Comparison of ENCODE assay signal across 8 mouse cellular contexts in genomic region chr13:35886121-35886725, GRCm38 (mm10). TPM values are rescaled to one million over a fixed set of nuclear protein-coding genes. Genes with fewer than 3 reads are reported as not detected.
DNase-seq lines count a peak whose midpoint lies in the region; ATAC-seq and TF ChIP-seq lines count a peak whose summit lies in the region.

No protein-coding gene starts in this region.

- DNase-seq in hindbrain, embryonic 10.5 days (ENCODE audit: low spot score) = peak; percentile 41
- peak; percentile 57 for DNase-seq in brain, embryonic 14.5 days (ENCODE audit: low read depth)
- DNase-seq in gastrocnemius, postnatal 4 days (ENCODE audit: low spot score in 2 of 2) = peak; percentile 41 to 63
- peak; percentile 49 to 78 for DNase-seq in kidney, postnatal 36 days
- peak; percentile 28 for DNase-seq in mesoderm, embryonic 11.5 days (ENCODE audit: low read depth, low spot score)
- DNase-seq in urinary bladder, postnatal 36 days (ENCODE audit: low spot score in 2 of 2) = peak; percentile 13 to 39

- peak; percentile 61 for TF ChIP-seq CTCF in brain, embryonic 14.5 days (IDR thresholded peaks at IDR 0.05; ENCODE audit: borderline replicate concordance, extremely low read depth, insufficient read depth, insufficient read length)

- no peak overlapping the region for H3K27ac ChIP-seq in hindbrain, embryonic 10.5 days
- H3K27ac ChIP-seq in hindbrain, embryonic 13.5 days = no peak overlapping the region

- no peak overlapping the region for H3K9ac ChIP-seq in hindbrain, embryonic 13.5 days

- no peaks in the 10 kb centered on the region for H3K36me3 ChIP-seq in hindbrain, embryonic 10.5 days
- no peaks in the 10 kb centered on the region for H3K36me3 ChIP-seq in hindbrain, embryonic 13.5 days

- no peak for ATAC-seq in hindbrain, embryonic 13.5 days (ENCODE audit: low FRiP score)
- peak; percentile 49 for ATAC-seq in CD4-positive, CD25-positive, alpha-beta regulatory T cell, adult 4 months

- TF ChIP-seq POLR2A in brain, embryonic 14.5 days (IDR thresholded peaks at IDR 0.05; ENCODE audit: borderline replicate concordance, extremely low read depth, insufficient read depth, insufficient read length, poor library complexity, severe bottlenecking) = no peak

- H3K4me1 ChIP-seq in hindbrain, embryonic 10.5 days (replicated peaks) = 0 out of 2 replicates have a peak, but pooled peaks cover 5% of the 10 kb centered on the region
- H3K4me1 ChIP-seq in hindbrain, embryonic 13.5 days (replicated peaks) = no peaks in the 10 kb centered on the region

- H3K4me3 ChIP-seq in hindbrain, embryonic 10.5 days = no peak overlapping the region
- no peak overlapping the region for H3K4me3 ChIP-seq in hindbrain, embryonic 13.5 days

- no peaks in the 10 kb centered on the region for H3K27me3 ChIP-seq in hindbrain, embryonic 10.5 days (ENCODE audit: insufficient read depth, poor library complexity, severe bottlenecking)
- no peaks in the 10 kb centered on the region for H3K27me3 ChIP-seq in hindbrain, embryonic 13.5 days

- H3K9me3 ChIP-seq in hindbrain, embryonic 10.5 days = no peaks in the 10 kb centered on the region
- H3K9me3 ChIP-seq in hindbrain, embryonic 13.5 days = 0 out of 2 replicates have a peak, but pooled peaks cover 5% of the 10 kb centered on the region

- WGBS in hindbrain, embryonic 10.5 days = 40% methylated on average over 15 of the region's 15 CpGs
- WGBS in hindbrain, embryonic 13.5 days = 41% methylated on average over 15 of the region's 15 CpGs

- no peak overlapping the region for H3K4me2 ChIP-seq in hindbrain, embryonic 13.5 days

RNA-seq across cellular contexts. Expression of gene Rpp40, which starts 19.9 kb away (rescaled TPM):
- 21.4 and 29.5 TPM in 2 replicates for polyA plus RNA-seq in hindbrain, embryonic 10.5 days (2016; fragmentation: Nextera tagmentation; extraction: Ambion mirVana)
- polyA plus RNA-seq in hindbrain, embryonic 13.5 days (2015; fragmentation: Nextera tagmentation; extraction: Ambion mirVana) = 8.4 and 9.9 TPM in 2 replicates
- polyA plus RNA-seq in CD4-positive, CD25-positive, alpha-beta regulatory T cell, adult 4 months (2017; shearing (Covaris generic)) = 10 to 100 TPM; 10.8 to 12.0 TPM
- polyA plus RNA-seq in brain, embryonic 14.5 days (2012; rRNA removed) = 4.2 and 5.3 TPM in 2 replicates
- 10 to 100 TPM; 13.3 to 13.9 TPM for total RNA-seq in gastrocnemius, postnatal 4 days (2021)
